Mouse (Mus musculus): ENCODE results near the gene Syce1. TPM values are rescaled to one million over a fixed set of nuclear protein-coding genes. Genes with fewer than 3 reads are reported as not detected.
A peak's percentile ranks its signal among the peaks of the same experiment; 100 is the strongest.

Gene Syce1
- polyA plus RNA-seq, 1 experiment, result not detected

DNA sequence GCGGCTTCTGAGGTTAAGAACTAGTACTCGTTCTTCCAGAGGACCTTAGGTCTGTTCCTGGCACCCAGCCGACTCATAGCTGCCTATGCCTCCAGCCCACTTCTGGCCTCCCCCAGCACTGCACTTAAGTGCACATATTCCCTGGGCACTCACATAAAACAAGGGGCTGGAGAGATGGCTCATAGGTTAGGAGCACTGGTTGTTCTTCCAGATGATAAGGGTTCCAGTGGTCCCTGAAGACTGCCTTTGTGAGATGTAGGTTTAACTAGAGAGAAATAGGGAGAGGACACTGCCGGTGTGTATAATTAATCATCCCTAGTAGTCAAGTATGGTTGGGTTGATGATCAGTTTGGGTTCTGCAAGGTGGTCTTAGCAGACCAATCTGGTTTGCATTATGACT, 35.1 kb upstream of the Syce1 start:
- no peak for TF ChIP-seq CTCF (IDR thresholded peaks at IDR 0.05; ENCODE audit: control insufficient read depth, insufficient read depth, low read length)
- WGBS, result 83% methylated on average over 4 of the region's 4 CpGs
- Histone ChIP-seq H3K27ac (ENCODE audit: control insufficient read depth, insufficient read depth, low read depth, low read length, poor library complexity) (no peak overlapping the region), H3K4me1 (ENCODE audit: control insufficient read depth, insufficient read depth, low read length) (no peaks in the 10 kb centered on the region; the same call in 1 of the 2 replicates), H3K4me3 (replicated peaks; ENCODE audit: control insufficient read depth, low read depth, low read length) (no peak overlapping the region)

DNA sequence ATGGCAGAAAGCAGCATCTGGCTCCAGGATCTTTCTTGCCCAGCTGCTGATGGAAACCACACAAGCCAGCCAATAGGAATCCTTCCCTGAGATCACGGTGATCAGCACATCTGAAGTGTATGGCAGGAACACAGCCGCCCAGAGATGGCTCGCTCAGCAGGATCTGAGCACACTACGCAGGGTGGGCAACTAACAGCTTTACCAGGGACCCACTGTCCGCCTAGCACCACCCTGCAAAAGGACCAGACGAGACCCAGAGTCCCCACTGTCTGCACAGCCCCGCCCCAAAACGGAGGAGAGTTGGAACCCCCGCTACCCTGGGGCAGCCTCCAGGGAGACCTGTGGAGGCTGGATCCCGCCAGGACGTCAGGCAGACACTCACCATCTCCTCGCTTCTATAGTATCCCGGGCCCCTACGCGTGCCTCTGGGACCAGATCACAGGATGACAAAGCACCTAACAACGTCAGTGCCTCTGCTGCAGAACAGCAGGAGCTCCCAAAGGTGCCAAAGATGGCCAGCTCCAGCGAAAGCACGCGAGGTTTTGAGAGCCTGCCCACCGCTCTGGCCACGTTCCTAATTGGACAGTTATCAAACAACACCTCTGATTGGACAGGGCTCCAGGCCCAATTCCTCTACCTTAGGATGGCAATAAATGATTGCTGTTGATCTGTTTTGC, 34.1 kb upstream of the Syce1 start, which contains the start of gene Zfp941:
Gene Zfp941 (minus strand): TSS at position 526 of the 677 bp plus-strand sequence.
- 5% methylated on average over 21 of the region's 21 CpGs for WGBS
- TF ChIP-seq CTCF (IDR thresholded peaks at IDR 0.05; ENCODE audit: control insufficient read depth, insufficient read depth, low read length) (no peak), POLR2A (IDR thresholded peaks at IDR 0.05; ENCODE audit: borderline replicate concordance, control insufficient read depth, low read depth, low read length) (no peak)
- Histone ChIP-seq H3K27ac (ENCODE audit: control insufficient read depth, insufficient read depth, low read depth, low read length, poor library complexity) (no peak within 1 kb of the TSS), H3K4me1 (ENCODE audit: control insufficient read depth, insufficient read depth, low read length) (no peaks in the 10 kb centered on the region; the same call in 1 of the 2 replicates), H3K4me3 (replicated peaks; ENCODE audit: control insufficient read depth, low read depth, low read length) (peak within 1 kb of the TSS; percentile 20)

DNA sequence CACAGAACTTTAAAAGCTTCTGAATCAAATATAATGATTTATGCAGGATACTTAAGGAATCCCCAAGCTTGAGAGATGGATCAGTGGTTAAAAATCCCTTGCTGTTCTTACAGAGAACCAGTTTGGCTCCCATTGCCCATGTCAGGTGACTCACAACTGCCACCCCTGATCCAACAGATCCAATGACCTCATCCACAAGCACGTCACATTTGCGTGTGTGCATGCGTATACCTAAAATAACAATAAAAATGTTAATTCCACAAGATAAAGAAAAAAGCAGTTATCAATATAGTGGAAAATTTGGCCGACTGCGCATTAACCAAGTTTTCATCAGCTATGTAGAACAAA, 33.6 kb upstream of the Syce1 start:
- TF ChIP-seq CTCF (IDR thresholded peaks at IDR 0.05; ENCODE audit: control insufficient read depth, insufficient read depth, low read length), result no peak
- no peak for TF ChIP-seq POLR2A (IDR thresholded peaks at IDR 0.05; ENCODE audit: borderline replicate concordance, control insufficient read depth, low read depth, low read length)
- no peak overlapping the region for H3K27ac ChIP-seq (ENCODE audit: control insufficient read depth, insufficient read depth, low read depth, low read length, poor library complexity)
- no peak overlapping the region for H3K4me3 ChIP-seq (replicated peaks; ENCODE audit: control insufficient read depth, low read depth, low read length)
- no peaks in the 10 kb centered on the region; the same call in 1 of the 2 replicates for H3K4me1 ChIP-seq (ENCODE audit: control insufficient read depth, insufficient read depth, low read length)
- 70% methylated on average over 5 of the region's 5 CpGs for WGBS

DNA sequence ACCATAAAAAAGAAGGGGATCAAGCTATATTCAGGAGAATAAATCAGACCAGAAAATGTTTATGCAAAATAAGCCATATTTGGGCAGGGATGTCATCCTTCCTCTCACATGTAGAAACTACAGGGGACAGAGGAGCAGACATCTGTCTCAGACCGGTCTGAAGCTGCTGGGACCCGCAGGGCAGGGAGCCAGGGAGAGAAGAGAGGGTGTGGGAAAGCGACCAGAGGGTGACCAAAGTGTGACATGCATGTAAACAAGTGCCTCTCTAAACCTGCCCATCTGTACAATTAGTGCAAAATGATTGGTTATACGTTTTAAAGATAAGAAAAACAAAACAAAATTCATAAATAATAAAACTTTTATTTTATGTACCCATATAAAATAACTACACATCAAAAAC, 32.5 kb upstream of the Syce1 start:
- Histone ChIP-seq H3K27ac (ENCODE audit: control insufficient read depth, insufficient read depth, low read depth, low read length, poor library complexity) (no peak overlapping the region), H3K4me3 (replicated peaks; ENCODE audit: control insufficient read depth, low read depth, low read length) (no peak overlapping the region), H3K4me1 (ENCODE audit: control insufficient read depth, insufficient read depth, low read length) (no peaks in the 10 kb centered on the region; the same call in 1 of the 2 replicates)
- no peak for TF ChIP-seq CTCF (IDR thresholded peaks at IDR 0.05; ENCODE audit: control insufficient read depth, insufficient read depth, low read length)
- no peak for TF ChIP-seq POLR2A (IDR thresholded peaks at IDR 0.05; ENCODE audit: borderline replicate concordance, control insufficient read depth, low read depth, low read length)
- 75% methylated on average over 4 of the region's 4 CpGs for WGBS

DNA sequence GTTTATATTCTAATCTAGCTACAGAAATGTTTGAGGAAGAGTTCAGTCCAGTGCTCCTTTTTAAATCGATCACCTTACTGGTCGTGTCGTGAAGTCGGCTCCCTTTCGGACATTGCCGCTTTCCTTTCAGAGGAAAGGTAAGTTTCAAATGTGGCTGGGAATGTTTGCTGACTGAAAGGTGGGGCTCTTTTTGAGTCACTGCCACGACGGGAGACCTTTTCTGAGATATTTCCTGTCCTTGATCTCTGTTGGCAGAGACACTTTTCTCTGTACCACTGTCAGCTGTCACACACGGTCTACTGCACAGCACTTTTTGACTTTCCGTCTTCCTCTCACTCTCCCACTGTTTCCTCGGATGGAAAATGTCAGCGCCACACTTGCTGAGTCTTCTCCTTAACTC, 25.2 kb upstream of the Syce1 start:
- WGBS, result 83% methylated on average over 12 of the region's 12 CpGs
- TF ChIP-seq CTCF (IDR thresholded peaks at IDR 0.05; ENCODE audit: control insufficient read depth, insufficient read depth, low read length) (no peak), POLR2A (IDR thresholded peaks at IDR 0.05; ENCODE audit: borderline replicate concordance, control insufficient read depth, low read depth, low read length) (no peak)
- no peak overlapping the region for H3K27ac ChIP-seq (ENCODE audit: control insufficient read depth, insufficient read depth, low read depth, low read length, poor library complexity)
- H3K4me3 ChIP-seq (replicated peaks; ENCODE audit: control insufficient read depth, low read depth, low read length), result no peak overlapping the region
- no peaks in the 10 kb centered on the region for H3K4me1 ChIP-seq (ENCODE audit: control insufficient read depth, insufficient read depth, low read length)

DNA sequence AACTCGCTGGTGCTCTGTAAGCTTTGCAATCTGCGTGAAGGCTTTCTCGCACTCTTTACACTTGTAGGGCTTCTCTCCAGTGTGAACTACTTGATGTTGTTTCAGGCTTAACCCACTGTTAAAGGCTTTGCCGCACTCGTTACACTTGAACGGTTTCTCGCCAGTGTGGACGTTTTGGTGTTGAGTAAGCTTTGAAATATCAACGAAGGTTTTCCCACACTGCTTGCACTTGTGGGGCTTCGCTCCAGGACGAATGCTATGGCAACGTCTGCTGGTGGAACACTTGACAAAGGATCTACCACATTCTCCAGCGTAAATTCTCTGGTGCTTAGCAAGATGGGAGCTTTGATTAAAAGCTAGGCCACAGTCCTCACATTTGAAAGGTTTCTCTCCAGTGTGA, 24.1 kb upstream of the Syce1 start:
- Histone ChIP-seq H3K4me3 (replicated peaks; ENCODE audit: control insufficient read depth, low read depth, low read length) (no peak overlapping the region), H3K4me1 (ENCODE audit: control insufficient read depth, insufficient read depth, low read length) (no peaks in the 10 kb centered on the region), H3K27ac (ENCODE audit: control insufficient read depth, insufficient read depth, low read depth, low read length, poor library complexity) (no peak overlapping the region)
- TF ChIP-seq CTCF (IDR thresholded peaks at IDR 0.05; ENCODE audit: control insufficient read depth, insufficient read depth, low read length), result no peak
- TF ChIP-seq POLR2A (IDR thresholded peaks at IDR 0.05; ENCODE audit: borderline replicate concordance, control insufficient read depth, low read depth, low read length), result no peak
- WGBS, result 82% methylated on average over 13 of the region's 13 CpGs

DNA sequence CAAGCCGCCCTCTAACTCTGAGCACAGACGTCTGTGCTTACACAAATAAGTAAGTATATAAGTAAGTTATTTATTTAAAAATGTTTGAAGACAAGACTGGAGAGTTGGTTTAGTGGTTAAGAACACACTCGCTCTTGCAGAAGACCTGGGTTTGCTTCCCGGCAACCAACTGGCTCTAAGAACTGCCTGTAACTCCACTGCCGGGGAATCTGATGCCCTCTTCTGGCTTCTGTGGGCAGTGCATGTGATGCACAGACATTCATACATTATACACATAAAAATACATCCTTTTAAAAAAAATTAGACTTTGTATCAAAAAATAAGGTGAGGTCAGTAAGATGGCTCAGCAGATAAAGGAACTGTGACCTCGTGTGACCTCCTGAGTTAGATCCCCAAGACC, 22.8 kb upstream of the Syce1 start:
- WGBS, result 80% methylated on average over 6 of the region's 6 CpGs
- Histone ChIP-seq H3K27ac (ENCODE audit: control insufficient read depth, insufficient read depth, low read depth, low read length, poor library complexity) (no peak overlapping the region), H3K4me1 (ENCODE audit: control insufficient read depth, insufficient read depth, low read length) (no peaks in the 10 kb centered on the region), H3K4me3 (replicated peaks; ENCODE audit: control insufficient read depth, low read depth, low read length) (no peak overlapping the region)
- no peak; the same call in 1 of the 2 replicates for TF ChIP-seq CTCF (IDR thresholded peaks at IDR 0.05; ENCODE audit: control insufficient read depth, insufficient read depth, low read length)

DNA sequence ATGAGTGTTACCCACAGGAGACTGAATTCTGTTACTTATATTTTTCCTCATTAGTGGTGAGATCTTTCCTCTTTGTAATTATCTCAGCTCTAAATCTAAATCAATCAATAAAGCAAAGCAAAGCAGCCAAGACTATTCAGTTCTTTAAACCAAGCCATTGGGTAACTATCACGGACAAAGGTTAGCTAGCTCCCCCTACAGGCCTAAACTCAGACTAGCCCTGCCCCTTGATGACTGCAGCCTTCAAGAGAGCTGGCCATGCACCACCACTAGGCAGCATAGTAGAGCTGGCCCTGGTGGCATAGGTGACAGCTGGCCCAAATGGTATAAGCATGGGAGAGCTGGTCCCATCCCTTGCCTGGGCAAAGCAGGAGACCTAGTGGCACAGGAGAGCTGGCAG, 18.1 kb upstream of the Syce1 start:
- no peak overlapping the region for H3K4me3 ChIP-seq (replicated peaks; ENCODE audit: control insufficient read depth, low read depth, low read length)
- 2% methylated on average over 1 of the region's 1 CpGs for WGBS
- no peak for TF ChIP-seq POLR2A (IDR thresholded peaks at IDR 0.05; ENCODE audit: borderline replicate concordance, control insufficient read depth, low read depth, low read length)
- TF ChIP-seq CTCF (IDR thresholded peaks at IDR 0.05; ENCODE audit: control insufficient read depth, insufficient read depth, low read length), result peak; percentile 55; the same call in 1 of the 2 replicates
- no peaks in the 10 kb centered on the region for H3K4me1 ChIP-seq (ENCODE audit: control insufficient read depth, insufficient read depth, low read length)
- H3K27ac ChIP-seq (ENCODE audit: control insufficient read depth, insufficient read depth, low read depth, low read length, poor library complexity), result no peak overlapping the region

DNA sequence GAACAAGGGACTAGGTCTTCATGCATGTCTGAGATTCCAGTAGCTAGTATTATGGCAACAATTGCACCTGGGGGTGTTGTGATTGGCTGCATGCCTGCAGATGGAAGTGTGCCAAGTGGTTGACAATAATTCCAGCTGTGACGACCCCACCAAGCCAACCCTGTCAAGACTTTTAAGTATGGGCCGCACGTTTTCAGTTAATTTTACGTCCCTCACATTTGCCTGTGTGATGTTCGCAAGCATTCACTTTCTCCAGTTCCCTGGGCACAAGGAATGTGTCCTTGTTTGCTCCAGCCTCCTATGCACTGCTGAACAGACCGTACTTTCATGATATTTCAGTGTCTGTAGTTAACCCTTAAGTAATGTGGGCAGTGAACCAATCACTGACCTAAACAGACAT, 15.0 kb upstream of the Syce1 start:
- Histone ChIP-seq H3K4me1 (ENCODE audit: control insufficient read depth, insufficient read depth, low read length) (no peaks in the 10 kb centered on the region), H3K4me3 (replicated peaks; ENCODE audit: control insufficient read depth, low read depth, low read length) (no peak overlapping the region), H3K27ac (ENCODE audit: control insufficient read depth, insufficient read depth, low read depth, low read length, poor library complexity) (no peak overlapping the region)
- TF ChIP-seq CTCF (IDR thresholded peaks at IDR 0.05; ENCODE audit: control insufficient read depth, insufficient read depth, low read length) (no peak), POLR2A (IDR thresholded peaks at IDR 0.05; ENCODE audit: borderline replicate concordance, control insufficient read depth, low read depth, low read length) (no peak)
- WGBS, result 68% methylated on average over 6 of the region's 6 CpGs
